Mouse (Mus musculus) monocyte, adult 5-6 weeks (primary cell): Measurements from ENCODE around the gene Skap1. TPM values are rescaled to one million over a fixed set of nuclear protein-coding genes. Genes with fewer than 3 reads are reported as not detected.

Experiments used
- ATAC-seq: fragments of 153-309, 156-312 bp; replicated peaks from 2 replicates; pipeline ENCODE4 v1.8.0; 2017; ENCODE audit warnings: mild to moderate bottlenecking; ENCODE audit not compliant: low TSS enrichment, insufficient number of reproducible peaks, severe bottlenecking, poor library complexity, low FRiP score
- total RNA-seq: library from RNA; stranded (forward); fragments of 200-1000, 200-491, 200-594 nt; gene quantifications from 3 replicates; pipeline ENCODE4 v1.2.3, GENCODE M21; 2017

Gene Skap1
- total RNA-seq, 1 experiment from 2014 or later = 47.4 TPM

- no peak for ATAC-seq
Observed at GRCm38 (mm10) chr11:96542003-96542402, 77.6 kb downstream of the Skap1 start.

GRCm38 (mm10) chr11:96542561-96542960 lies 78.2 kb downstream of the Skap1 start:
- no peak for ATAC-seq

GRCm38 (mm10) chr11:96546428-96546827 lies 82.0 kb downstream of the Skap1 start:
- ATAC-seq = no peak

GRCm38 (mm10) chr11:96550960-96551703 lies 86.7 kb downstream of the Skap1 start:
- ATAC-seq = no peak

- ATAC-seq = no peak
Observed at GRCm38 (mm10) chr11:96553091-96553490, 88.7 kb downstream of the Skap1 start.

GRCm38 (mm10) chr11:96560229-96560628 lies 95.8 kb downstream of the Skap1 start:
- ATAC-seq = no peak

GRCm38 (mm10) chr11:96564088-96564487 lies 99.7 kb downstream of the Skap1 start:
- ATAC-seq = no peak

- no peak for ATAC-seq
Observed at GRCm38 (mm10) chr11:96572515-96572914, 108.1 kb downstream of the Skap1 start.

- ATAC-seq = no peak
Observed at GRCm38 (mm10) chr11:96576491-96577427, 112.4 kb downstream of the Skap1 start.

GRCm38 (mm10) chr11:96578551-96579283 lies 114.3 kb downstream of the Skap1 start:
- no peak for ATAC-seq

GRCm38 (mm10) chr11:96581604-96582384 lies 117.4 kb downstream of the Skap1 start:
- no peak for ATAC-seq

GRCm38 (mm10) chr11:96582595-96582994 lies 118.2 kb downstream of the Skap1 start:
- no peak for ATAC-seq

- ATAC-seq = no peak
Observed at GRCm38 (mm10) chr11:96589828-96590227, 125.4 kb downstream of the Skap1 start.

GRCm38 (mm10) chr11:96595890-96596289 lies 131.5 kb downstream of the Skap1 start:
- no peak for ATAC-seq

GRCm38 (mm10) chr11:96596301-96596700 lies 131.9 kb downstream of the Skap1 start:
- no peak for ATAC-seq

- ATAC-seq = no peak
Observed at GRCm38 (mm10) chr11:96602806-96603205, 138.4 kb downstream of the Skap1 start.

- ATAC-seq = no peak
Observed at GRCm38 (mm10) chr11:96604306-96604705, 139.9 kb downstream of the Skap1 start.

GRCm38 (mm10) chr11:96604751-96605450 lies 140.5 kb downstream of the Skap1 start:
- ATAC-seq = no peak
